ENCODE assay signal across 8 mouse cellular contexts in genomic region chr5:72647418-72647907, GRCm38 (mm10). TPM values are rescaled to one million over a fixed set of nuclear protein-coding genes. Genes with fewer than 3 reads are reported as not detected.
DNase-seq lines count a peak whose midpoint lies in the region; ATAC-seq and TF ChIP-seq lines count a peak whose summit lies in the region.

TSS of gene Nipal1 (plus strand) at chr5:72647795.

- no peak within 1 kb of the TSS for H3K27ac ChIP-seq in left cerebral cortex, adult 2 months
- H3K27ac ChIP-seq in heart, embryonic 12.5 days (ENCODE audit: poor library complexity, severe bottlenecking), result no peak within 1 kb of the TSS
- H3K27ac ChIP-seq in kidney, postnatal 0 days, result peak within 1 kb of the TSS; percentile 10; the same call in 1 of the 2 replicates

- intact Hi-C loops in left cerebral cortex, adult 2 months (cut with DNase I), result no loop called here

- TF ChIP-seq CTCF in left cerebral cortex, adult 2 months (IDR thresholded peaks at IDR 0.05), result no peak; the same call in 1 of the 2 replicates
- TF ChIP-seq CTCF in kidney, postnatal 0 days (IDR thresholded peaks at IDR 0.05; ENCODE audit: low read depth), result peak; percentile 15; the same call in 1 of the 2 replicates

- no peaks in the 10 kb centered on the region for H3K4me1 ChIP-seq in heart, embryonic 12.5 days (replicated peaks)
- H3K4me1 ChIP-seq in kidney, postnatal 0 days (replicated peaks; ENCODE audit: insufficient read depth, low read length), result 0 out of 2 replicates have a peak, but pooled peaks cover 4% of the 10 kb centered on the region

- peaks cover 34% of the 10 kb centered on the region for H3K27me3 ChIP-seq in heart, embryonic 12.5 days (replicated peaks)
- no peaks in the 10 kb centered on the region for H3K27me3 ChIP-seq in kidney, postnatal 0 days (ENCODE audit: insufficient read depth, low read length)

- no peaks in the 10 kb centered on the region for H3K9me3 ChIP-seq in heart, embryonic 12.5 days (replicated peaks)
- no peaks in the 10 kb centered on the region for H3K9me3 ChIP-seq in kidney, postnatal 0 days (replicated peaks; ENCODE audit: low read length)

- peak within 1 kb of the TSS; percentile 87 for H3K4me2 ChIP-seq in heart, embryonic 12.5 days
- H3K4me2 ChIP-seq in kidney, postnatal 0 days (ENCODE audit: low read length), result peak within 1 kb of the TSS; percentile 84

- H3K4me3 ChIP-seq in left cerebral cortex, adult 2 months, result peak within 1 kb of the TSS; percentile 44
- peak within 1 kb of the TSS; percentile 55 for H3K4me3 ChIP-seq in heart, embryonic 12.5 days
- H3K4me3 ChIP-seq in kidney, postnatal 0 days (replicated peaks; ENCODE audit: low read depth, low read length), result peak within 1 kb of the TSS; percentile 41

- WGBS in heart, embryonic 12.5 days, result 1% methylated on average over 25 of the region's 25 CpGs
- 0% methylated on average over 25 of the region's 25 CpGs for WGBS in kidney, postnatal 0 days

- 0 out of 2 replicates have a peak within 1 kb of the TSS, but pooled peaks have one; percentile 17 for H3K9ac ChIP-seq in heart, embryonic 12.5 days
- peak within 1 kb of the TSS; percentile 50 for H3K9ac ChIP-seq in kidney, postnatal 0 days (ENCODE audit: low read depth, low read length)

- H3K36me3 ChIP-seq in heart, embryonic 12.5 days, result no peaks in the 10 kb centered on the region
- H3K36me3 ChIP-seq in kidney, postnatal 0 days (ENCODE audit: insufficient read depth, low read length), result no peaks in the 10 kb centered on the region

- peak; percentile 13 to 20 for DNase-seq in left cerebral cortex, adult 2 months (ENCODE audit: extremely low spot score in 1 of 2, low spot score in 2 of 2)
- no peak for DNase-seq in left cerebral cortex, adult 9 months (ENCODE audit: low spot score in 2 of 2)
- DNase-seq in embryo, embryonic 9.5 days (ENCODE audit: extremely low spot score), result peak; percentile 78
- DNase-seq in kidney, postnatal 0 days (ENCODE audit: low spot score), result peak; percentile 85
- DNase-seq in lung, postnatal 4 days, result peak; percentile 77 to 80
- DNase-seq in retina, postnatal 1 day, result peak; percentile 76
- DNase-seq in urinary bladder, adult 18-20 months (ENCODE audit: low spot score in 2 of 2), result peak; percentile 54 to 55

- peak; percentile 84 for ATAC-seq in heart, embryonic 12.5 days (ENCODE audit: insufficient number of reproducible peaks, low FRiP score)
- peak; percentile 91 for ATAC-seq in kidney, postnatal 0 days (replicated peaks; ENCODE audit: low FRiP score, low read depth)

RNA-seq across cellular contexts. Expression of gene Nipal1, which starts in this region (rescaled TPM):
- total RNA-seq in left cerebral cortex, adult 2 months (2021), result not detected
- 0.24 TPM in 1 of 2 replicates, not detected in the other for polyA plus RNA-seq in heart, embryonic 12.5 days (2016; fragmentation: Nextera tagmentation; extraction: Ambion mirVana)
- 8.2 and 12.1 TPM in 2 replicates for polyA plus RNA-seq in kidney, postnatal 0 days (2015; fragmentation: Nextera tagmentation; extraction: Ambion mirVana)

Comparison
In these comparisons a context has a peak if more than half of its experiments do, and no peak if none do; other contexts are left out.
1. Peak in DNase-seq and H3K4me3 ChIP-seq in left cerebral cortex, adult 2 months; RNA of the gene not detected or under 1 TPM.
2. Peak in ATAC-seq, H3K4me3 ChIP-seq, H3K9ac ChIP-seq and H3K4me2 ChIP-seq in heart, embryonic 12.5 days; RNA of the gene not detected or under 1 TPM.
3. DNase-seq: peak in embryo, embryonic 9.5 days (single experiment), kidney, postnatal 0 days (single experiment), lung, postnatal 4 days (2 of 2), retina, postnatal 1 day (single experiment) and urinary bladder, adult 18-20 months (2 of 2); none in left cerebral cortex, adult 9 months (0 of 2).
4. Peak in every context shown above with its lines, with median percentiles within 50 percentile points of each other: H3K4me3 ChIP-seq.